Mouse (Mus musculus): ENCODE results near the gene Mtmr14. TPM values are rescaled to one million over a fixed set of nuclear protein-coding genes. Genes with fewer than 3 reads are reported as not detected.

The Mtmr14 gene
- 44.7 and 46.8 TPM in 2 replicates for polyA plus RNA-seq (2014; fragmentation: Nextera tagmentation; extraction: Ambion mirVana)

DNA sequence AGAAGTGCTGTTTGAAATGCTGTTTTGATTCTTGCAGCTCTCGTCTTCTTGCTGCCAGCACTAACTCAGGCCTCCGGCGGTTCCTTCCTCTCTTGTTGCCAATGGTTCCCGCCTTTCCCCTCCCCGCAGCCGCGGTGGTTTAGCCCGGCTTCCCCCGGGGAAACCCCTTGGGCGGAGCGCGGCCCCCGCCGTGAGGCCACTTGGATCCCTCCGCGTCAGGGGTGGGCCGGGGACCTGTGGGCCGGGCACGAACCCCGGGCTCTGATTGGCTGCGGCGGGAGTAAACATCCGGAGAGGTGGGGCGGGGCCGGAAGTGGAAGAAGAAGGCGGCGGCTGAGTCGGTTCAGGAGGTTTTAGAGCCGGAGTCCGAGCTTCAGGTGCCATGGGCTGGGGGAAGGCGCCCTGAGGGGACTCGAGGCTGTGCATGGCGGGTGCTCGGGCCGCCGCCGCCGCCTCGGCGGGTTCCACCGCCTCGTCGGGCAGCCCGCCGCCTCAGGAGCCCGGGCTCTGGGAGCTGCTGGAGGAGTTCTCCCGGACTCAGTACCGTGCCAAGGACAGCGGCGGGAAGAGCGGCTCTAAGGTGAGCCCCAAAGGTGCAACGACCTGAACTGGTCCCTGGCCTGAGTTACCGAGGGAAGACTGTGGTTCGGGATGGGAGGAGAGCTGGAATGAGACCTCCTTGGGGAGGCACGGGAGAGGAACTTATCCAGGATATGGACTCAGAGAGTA is at the start of gene Mtmr14:
TSS of gene Mtmr14 (plus strand) at position 302 of the 729 bp plus-strand sequence.
- Histone ChIP-seq H3K4me2 (replicated peaks; ENCODE audit: low read depth, low read length) (peak within 1 kb of the TSS; percentile 83), H3K27ac (ENCODE audit: low read depth, low read length) (0 out of 2 replicates have a peak within 1 kb of the TSS, but pooled peaks have one; percentile 24), H3K36me3 (ENCODE audit: control insufficient read depth, insufficient read depth, low read length) (no peaks in the 10 kb centered on the region), H3K9me3 (ENCODE audit: control insufficient read depth, low read length) (no peaks in the 10 kb centered on the region), H3K4me3 (ENCODE audit: low read depth, low read length) (peak within 1 kb of the TSS; percentile 97), H3K27me3 (ENCODE audit: control insufficient read depth, insufficient read depth, low read length) (no peaks in the 10 kb centered on the region), H3K4me1 (replicated peaks; ENCODE audit: control insufficient read depth, insufficient read depth, low read length) (peaks cover 7% of the 10 kb centered on the region; the same call in 1 of the 2 replicates), H3K9ac (ENCODE audit: low read depth, low read length) (peak within 1 kb of the TSS; percentile 88)
- peak; percentile 98 for DNase-seq (ENCODE audit: low spot score)
- ATAC-seq (ENCODE audit: low FRiP score): peak; percentile 98
- WGBS: 2% methylated on average over 55 of the region's 55 CpGs

DNA sequence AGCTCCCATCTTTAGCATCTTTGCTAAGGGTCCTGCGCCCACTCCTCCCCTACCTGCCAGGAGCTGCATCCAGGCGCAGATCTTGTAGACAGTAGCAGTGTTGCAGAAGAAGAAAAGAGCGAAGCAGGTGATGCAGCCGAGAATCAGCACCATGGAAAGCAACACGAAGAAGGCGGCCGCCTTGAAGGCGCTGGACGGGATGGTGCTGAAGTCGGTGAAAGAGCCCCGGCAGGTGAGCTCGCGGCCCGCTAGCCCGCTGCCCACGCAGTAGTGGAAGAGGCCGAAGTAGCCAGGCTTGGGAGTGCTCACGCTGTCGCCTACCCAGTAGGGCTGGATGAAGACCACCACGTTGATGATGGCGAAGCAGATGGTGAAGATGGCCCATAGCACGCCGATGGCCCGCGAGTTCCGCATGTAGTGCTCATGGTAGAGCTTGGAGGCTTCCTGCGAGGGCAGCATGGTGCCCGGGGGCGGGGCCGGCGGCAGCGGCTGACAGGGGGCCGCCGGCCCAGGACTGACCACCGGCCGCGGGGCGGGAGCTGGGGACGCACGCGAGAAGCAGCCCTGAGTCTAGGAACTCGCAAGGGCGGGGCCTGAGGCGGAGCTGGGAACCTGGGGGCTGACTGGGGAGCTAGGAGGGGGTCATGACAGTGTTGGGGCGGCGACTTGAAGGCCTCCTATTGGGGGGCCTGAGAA is 43.7 kb upstream of the Mtmr14 start:
- WGBS: 2% methylated on average over 44 of the region's 46 CpGs

DNA sequence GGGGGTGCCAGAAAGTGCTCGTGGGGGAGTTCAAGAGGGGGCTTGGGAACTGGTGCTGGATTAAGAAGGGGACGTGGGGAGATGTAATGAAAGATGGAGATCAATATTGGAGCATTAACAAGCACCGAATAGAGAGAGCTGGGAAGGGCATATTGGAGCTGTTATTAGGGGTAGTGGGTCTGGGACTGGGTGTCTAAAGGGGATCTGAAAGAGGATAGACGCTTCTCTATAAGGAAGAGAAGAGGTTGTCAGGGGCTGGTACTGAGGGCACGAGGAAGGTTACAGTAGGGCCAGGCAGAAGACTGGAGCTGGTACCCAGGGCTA is 43.2 kb upstream of the Mtmr14 start:
- 0 out of 2 replicates have a peak overlapping the region, but pooled peaks have one; percentile 63 for H3K27ac ChIP-seq (ENCODE audit: low read depth, low read length)

More for the DNA sequence above, 43.7 kb upstream of the Mtmr14 start:
- Histone ChIP-seq H3K4me1 (replicated peaks; ENCODE audit: control insufficient read depth, insufficient read depth, low read length) (peaks cover 5% of the 10 kb centered on the region; the same call in 1 of the 2 replicates), H3K9ac (ENCODE audit: low read depth, low read length) (peak overlapping the region; percentile 88), H3K27ac (ENCODE audit: low read depth, low read length) (no peak overlapping the region; the same call in 1 of the 2 replicates), H3K4me3 (ENCODE audit: low read depth, low read length) (peak overlapping the region; percentile 61), H3K9me3 (ENCODE audit: control insufficient read depth, low read length) (no peaks in the 10 kb centered on the region), H3K4me2 (replicated peaks; ENCODE audit: low read depth, low read length) (peak overlapping the region; percentile 97), H3K36me3 (ENCODE audit: control insufficient read depth, insufficient read depth, low read length) (no peaks in the 10 kb centered on the region), H3K27me3 (ENCODE audit: control insufficient read depth, insufficient read depth, low read length) (peaks cover 4% of the 10 kb centered on the region; the same call in 1 of the 2 replicates)
- ATAC-seq (ENCODE audit: low FRiP score) (peak; percentile 76), DNase-seq (ENCODE audit: low spot score) (peak; percentile 59)

DNA sequence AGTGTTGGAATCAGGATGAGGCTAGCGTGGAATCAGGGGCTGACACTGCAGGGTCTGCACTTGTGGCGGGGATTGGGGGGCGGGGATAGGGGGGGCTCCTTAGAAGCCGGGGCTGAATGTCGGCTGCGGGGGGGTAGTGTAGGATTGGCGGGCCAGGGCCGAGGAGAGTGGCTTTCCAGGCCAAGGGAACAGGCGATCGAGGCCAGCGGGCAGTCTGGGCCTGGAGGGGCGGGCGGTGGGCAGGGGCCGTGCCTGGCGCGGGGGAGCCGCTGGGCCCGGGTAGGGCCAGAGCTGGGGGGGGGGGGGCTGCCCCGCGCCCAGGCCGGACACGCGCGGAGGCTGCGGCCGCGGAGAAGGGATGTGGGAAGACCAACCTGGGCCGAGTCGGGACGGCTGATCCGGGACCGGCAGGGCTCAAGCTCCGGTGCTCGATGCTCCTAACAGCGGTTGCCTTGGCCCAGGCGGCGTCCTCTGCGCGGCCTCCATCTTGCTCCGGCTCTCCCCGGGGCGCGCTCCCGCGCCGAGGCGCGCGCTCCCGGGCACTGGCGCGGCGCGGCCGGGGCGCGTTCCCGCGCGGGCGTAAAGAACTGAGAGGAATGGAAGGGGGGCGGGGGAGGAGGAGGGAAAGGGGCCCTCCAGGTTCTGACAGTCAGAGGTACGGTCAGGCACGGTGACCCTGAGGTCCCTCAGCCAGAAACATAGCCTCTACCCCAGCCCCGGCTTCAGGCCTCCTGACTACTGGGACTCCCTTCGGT is 42.6 kb upstream of the Mtmr14 start, which contains the start of gene Lhfpl4:
TSS of gene Lhfpl4 (minus strand) at position 544 of the 755 bp plus-strand sequence.
- Histone ChIP-seq H3K9me3 (ENCODE audit: control insufficient read depth, low read length) (no peaks in the 10 kb centered on the region), H3K4me2 (replicated peaks; ENCODE audit: low read depth, low read length) (peak within 1 kb of the TSS; percentile 97), H3K36me3 (ENCODE audit: control insufficient read depth, insufficient read depth, low read length) (no peaks in the 10 kb centered on the region), H3K27me3 (ENCODE audit: control insufficient read depth, insufficient read depth, low read length) (peaks cover 4% of the 10 kb centered on the region; the same call in 1 of the 2 replicates), H3K4me1 (replicated peaks; ENCODE audit: control insufficient read depth, insufficient read depth, low read length) (peaks cover 5% of the 10 kb centered on the region; the same call in 1 of the 2 replicates), H3K27ac (ENCODE audit: low read depth, low read length) (peak within 1 kb of the TSS; percentile 63), H3K4me3 (ENCODE audit: low read depth, low read length) (peak within 1 kb of the TSS; percentile 61), H3K9ac (ENCODE audit: low read depth, low read length) (peak within 1 kb of the TSS; percentile 88)
- 2% methylated on average over 49 of the region's 66 CpGs for WGBS
- DNase-seq (ENCODE audit: low spot score): peak; percentile 73
- peak; percentile 85 for ATAC-seq (ENCODE audit: low FRiP score)

More for the DNA sequence above, 43.2 kb upstream of the Mtmr14 start:
- Histone ChIP-seq H3K4me3 (ENCODE audit: low read depth, low read length) (peak overlapping the region; percentile 61), H3K4me1 (replicated peaks; ENCODE audit: control insufficient read depth, insufficient read depth, low read length) (peaks cover 5% of the 10 kb centered on the region; the same call in 1 of the 2 replicates), H3K9ac (ENCODE audit: low read depth, low read length) (peak overlapping the region; percentile 88), H3K27me3 (ENCODE audit: control insufficient read depth, insufficient read depth, low read length) (peaks cover 4% of the 10 kb centered on the region; the same call in 1 of the 2 replicates), H3K36me3 (ENCODE audit: control insufficient read depth, insufficient read depth, low read length) (no peaks in the 10 kb centered on the region), H3K4me2 (replicated peaks; ENCODE audit: low read depth, low read length) (peak overlapping the region; percentile 97), H3K9me3 (ENCODE audit: control insufficient read depth, low read length) (no peaks in the 10 kb centered on the region)
- DNase-seq (ENCODE audit: low spot score) (peak; percentile 29), ATAC-seq (ENCODE audit: low FRiP score) (no peak; the same call in 1 of the 2 replicates)
- 3% methylated on average over 5 of the region's 5 CpGs for WGBS

DNA sequence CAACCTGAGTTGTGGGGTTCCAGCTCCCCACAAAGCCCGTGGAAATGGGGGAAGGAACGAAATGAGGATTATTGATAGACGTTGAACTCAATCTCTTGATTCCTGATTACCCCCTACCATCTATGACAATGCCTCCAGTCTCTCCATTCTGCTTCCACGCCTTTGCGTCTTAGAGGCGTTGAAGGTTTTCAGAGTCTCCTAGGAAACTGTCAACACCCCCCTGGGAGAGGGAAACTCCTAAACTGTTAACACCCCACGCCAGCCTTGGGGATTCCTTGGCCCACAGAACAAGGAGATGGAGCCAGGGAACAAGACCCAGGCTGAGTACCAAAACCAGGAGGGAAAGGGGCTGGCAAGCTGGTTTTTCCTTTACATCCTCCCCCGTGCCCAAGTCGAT is 42.0 kb upstream of the Mtmr14 start:
- ATAC-seq (ENCODE audit: low FRiP score): peak; percentile 38
- Histone ChIP-seq H3K27me3 (ENCODE audit: control insufficient read depth, insufficient read depth, low read length) (peaks cover 4% of the 10 kb centered on the region; the same call in 1 of the 2 replicates), H3K4me3 (ENCODE audit: low read depth, low read length) (peak overlapping the region; percentile 61), H3K27ac (ENCODE audit: low read depth, low read length) (no peak overlapping the region), H3K9me3 (ENCODE audit: control insufficient read depth, low read length) (no peaks in the 10 kb centered on the region), H3K4me2 (replicated peaks; ENCODE audit: low read depth, low read length) (peak overlapping the region; percentile 97), H3K36me3 (ENCODE audit: control insufficient read depth, insufficient read depth, low read length) (no peaks in the 10 kb centered on the region), H3K9ac (ENCODE audit: low read depth, low read length) (peak overlapping the region; percentile 88), H3K4me1 (replicated peaks; ENCODE audit: control insufficient read depth, insufficient read depth, low read length) (peaks cover 5% of the 10 kb centered on the region; the same call in 1 of the 2 replicates)
- no peak for DNase-seq (ENCODE audit: low spot score)
- WGBS: 8% methylated on average over 9 of the region's 9 CpGs

DNA sequence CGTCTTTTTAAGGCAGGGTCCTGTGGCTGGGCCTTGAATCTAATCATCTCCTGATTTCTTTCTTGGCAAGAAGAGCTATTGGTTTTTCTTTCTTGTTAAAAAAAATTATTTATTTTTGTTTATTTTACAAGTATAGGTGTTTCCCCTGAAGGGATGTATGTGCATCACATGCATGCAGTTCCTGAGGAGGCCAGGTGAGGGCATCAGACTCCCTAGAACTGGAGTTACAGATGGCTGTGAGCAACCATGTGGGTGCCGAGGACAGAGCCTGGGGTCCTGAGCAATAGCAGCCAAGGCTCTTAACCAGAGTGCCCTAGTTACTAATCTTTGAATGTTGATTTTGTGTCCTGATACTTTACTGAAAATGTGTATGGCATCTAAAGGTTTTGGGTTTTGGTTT is 21.4 kb upstream of the Mtmr14 start:
- H3K4me2 ChIP-seq (replicated peaks; ENCODE audit: low read depth, low read length): no peak overlapping the region
- no peaks in the 10 kb centered on the region for H3K4me1 ChIP-seq (replicated peaks; ENCODE audit: control insufficient read depth, insufficient read depth, low read length)
- 71% methylated on average over 2 of the region's 2 CpGs for WGBS
- no peak overlapping the region for H3K27ac ChIP-seq (ENCODE audit: low read depth, low read length)
- H3K9me3 ChIP-seq (ENCODE audit: control insufficient read depth, low read length): no peaks in the 10 kb centered on the region
- DNase-seq (ENCODE audit: low spot score): no peak
- no peak for ATAC-seq (ENCODE audit: low FRiP score)
- no peaks in the 10 kb centered on the region for H3K36me3 ChIP-seq (ENCODE audit: control insufficient read depth, insufficient read depth, low read length)
- no peak overlapping the region for H3K4me3 ChIP-seq (ENCODE audit: low read depth, low read length)
- H3K27me3 ChIP-seq (ENCODE audit: control insufficient read depth, insufficient read depth, low read length): no peaks in the 10 kb centered on the region
- no peak overlapping the region for H3K9ac ChIP-seq (ENCODE audit: low read depth, low read length)

DNA sequence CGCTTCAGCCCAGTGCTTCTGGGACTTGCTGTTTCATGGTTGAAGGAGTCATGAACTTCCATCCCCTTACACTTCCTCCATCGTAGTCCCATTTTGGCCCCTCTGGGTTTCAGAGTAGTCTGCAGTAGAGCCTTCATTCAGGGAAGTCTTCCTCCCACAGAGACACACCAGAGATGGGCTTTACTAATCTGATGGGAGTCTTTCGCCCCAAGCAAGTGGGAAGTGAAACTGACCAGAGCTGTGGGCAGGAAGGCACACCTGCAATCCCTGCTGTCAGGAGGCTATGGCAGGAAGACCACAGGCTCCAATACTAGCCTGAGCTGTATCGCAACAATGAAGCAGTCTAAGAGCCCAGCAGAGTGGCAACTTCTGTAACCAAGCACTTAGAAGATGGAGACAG is 11.8 kb upstream of the Mtmr14 start:
- H3K9ac ChIP-seq (ENCODE audit: low read depth, low read length): no peak overlapping the region
- no peaks in the 10 kb centered on the region for H3K9me3 ChIP-seq (ENCODE audit: control insufficient read depth, low read length)
- 84% methylated on average over 4 of the region's 4 CpGs for WGBS
- no peaks in the 10 kb centered on the region for H3K27me3 ChIP-seq (ENCODE audit: control insufficient read depth, insufficient read depth, low read length)
- no peak for DNase-seq (ENCODE audit: low spot score)
- no peak overlapping the region for H3K4me3 ChIP-seq (ENCODE audit: low read depth, low read length)
- no peaks in the 10 kb centered on the region for H3K4me1 ChIP-seq (replicated peaks; ENCODE audit: control insufficient read depth, insufficient read depth, low read length)
- no peak for ATAC-seq (ENCODE audit: low FRiP score)
- no peaks in the 10 kb centered on the region for H3K36me3 ChIP-seq (ENCODE audit: control insufficient read depth, insufficient read depth, low read length)
- no peak overlapping the region for H3K27ac ChIP-seq (ENCODE audit: low read depth, low read length)
- H3K4me2 ChIP-seq (replicated peaks; ENCODE audit: low read depth, low read length): no peak overlapping the region

DNA sequence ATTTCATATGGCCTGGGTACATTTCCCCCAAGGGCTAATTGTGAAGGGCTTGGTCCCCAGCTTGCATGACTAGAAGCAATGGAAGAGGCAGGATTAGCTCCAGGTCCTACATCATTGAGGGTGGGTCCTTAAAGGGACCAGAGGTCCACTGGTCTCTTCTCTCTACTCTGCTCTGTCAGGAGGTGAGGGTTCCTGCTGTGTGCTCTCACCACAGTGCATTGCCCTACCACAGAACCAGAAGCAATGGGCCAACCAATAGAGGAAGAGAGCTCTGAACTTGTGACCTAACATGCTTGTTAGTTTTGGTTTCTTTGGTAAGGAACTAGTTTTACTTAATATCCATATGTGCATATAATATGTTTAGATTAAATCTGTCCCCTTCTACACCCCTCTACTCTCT is 10.9 kb upstream of the Mtmr14 start:
- ATAC-seq (ENCODE audit: low FRiP score): no peak
- Histone ChIP-seq H3K36me3 (ENCODE audit: control insufficient read depth, insufficient read depth, low read length) (no peaks in the 10 kb centered on the region), H3K27me3 (ENCODE audit: control insufficient read depth, insufficient read depth, low read length) (no peaks in the 10 kb centered on the region), H3K9me3 (ENCODE audit: control insufficient read depth, low read length) (no peaks in the 10 kb centered on the region), H3K27ac (ENCODE audit: low read depth, low read length) (no peak overlapping the region), H3K9ac (ENCODE audit: low read depth, low read length) (no peak overlapping the region), H3K4me1 (replicated peaks; ENCODE audit: control insufficient read depth, insufficient read depth, low read length) (no peaks in the 10 kb centered on the region), H3K4me2 (replicated peaks; ENCODE audit: low read depth, low read length) (no peak overlapping the region), H3K4me3 (ENCODE audit: low read depth, low read length) (no peak overlapping the region)
- no peak for DNase-seq (ENCODE audit: low spot score)

Measured in hindbrain, embryonic 11.5 days (tissue).